Mouse (Mus musculus) thymus, adult 2 months (tissue): ENCODE measurements around the gene Gm47985.
"Not testable (repeated sequence)": the region's sequence is repeated elsewhere in the genome, so short reads cannot be mapped to it uniquely, and the experiment has no call there.

Experiments used
- CTCF ChIP-seq: fragments of 200-500 bp; IDR thresholded peaks from 2 replicates; pipeline ENCODE4 v1.5.1; 2012; ENCODE audit warnings: mild to moderate bottlenecking, control low read depth, low read length, moderate library complexity, borderline replicate concordance; ENCODE audit not compliant: control insufficient read depth, poor library complexity, insufficient read depth; ENCODE audit errors: extremely low read depth
- POLR2A ChIP-seq: fragments of 200-500 bp; IDR thresholded peaks from 2 replicates; pipeline ENCODE4 v1.6.1; 2012; ENCODE audit warnings: mild to moderate bottlenecking, low read length, control low read depth, moderate library complexity; ENCODE audit not compliant: control insufficient read depth, poor library complexity, insufficient read depth; ENCODE audit errors: extremely low read depth

- TF ChIP-seq POLR2A, CTCF: not testable (repeated sequence)
These were observed 29.3 kb downstream of the Gm47985 start for GRCm38 (mm10) chr1:151211666-151212065.
